Mouse (Mus musculus): ENCODE results near the gene Ccdc115. TPM values are rescaled to one million over a fixed set of nuclear protein-coding genes. Genes with fewer than 3 reads are reported as not detected.

Ccdc115 gene
- polyA plus RNA-seq, 1 experiment, result 15.6 TPM

GRCm38 (mm10) chr1:34468051-34468450 lies 28.6 kb upstream of the Ccdc115 start:
- H3K27me3 ChIP-seq (ENCODE audit: control insufficient read depth, insufficient read depth, low read length, poor library complexity, severe bottlenecking), result no peaks in the 10 kb centered on the region
- no peak overlapping the region for H3K4me3 ChIP-seq (ENCODE audit: low read depth, low read length)
- no peak overlapping the region for H3K9ac ChIP-seq (ENCODE audit: low read depth, poor library complexity, severe bottlenecking)
- peaks cover 8% of the 10 kb centered on the region for H3K4me1 ChIP-seq (ENCODE audit: control insufficient read depth, insufficient read depth, low read length)
- TF ChIP-seq POLR2A (IDR thresholded peaks at IDR 0.05; ENCODE audit: insufficient read depth, low read length) (no peak), CTCF (IDR thresholded peaks at IDR 0.05; ENCODE audit: low read depth, low read length) (no peak), EP300 (IDR thresholded peaks at IDR 0.05; ENCODE audit: insufficient read depth, low read depth, low read length) (no peak)
- no peaks in the 10 kb centered on the region for H3K9me3 ChIP-seq (replicated peaks; ENCODE audit: control insufficient read depth, insufficient read depth, low read length, poor library complexity, severe bottlenecking)
- H3K27ac ChIP-seq (ENCODE audit: insufficient read depth, low read length), result no peak overlapping the region
- H3K36me3 ChIP-seq (ENCODE audit: control insufficient read depth, insufficient read depth, low read length, poor library complexity, severe bottlenecking), result no peaks in the 10 kb centered on the region

GRCm38 (mm10) chr1:34465445-34465844 lies 26.0 kb upstream of the Ccdc115 start:
- Histone ChIP-seq H3K36me3 (ENCODE audit: control insufficient read depth, insufficient read depth, low read length, poor library complexity, severe bottlenecking) (no peaks in the 10 kb centered on the region), H3K9me3 (replicated peaks; ENCODE audit: control insufficient read depth, insufficient read depth, low read length, poor library complexity, severe bottlenecking) (no peaks in the 10 kb centered on the region), H3K27ac (ENCODE audit: insufficient read depth, low read length) (no peak overlapping the region), H3K4me3 (ENCODE audit: low read depth, low read length) (no peak overlapping the region), H3K27me3 (ENCODE audit: control insufficient read depth, insufficient read depth, low read length, poor library complexity, severe bottlenecking) (no peaks in the 10 kb centered on the region), H3K9ac (ENCODE audit: low read depth, poor library complexity, severe bottlenecking) (no peak overlapping the region), H3K4me1 (ENCODE audit: control insufficient read depth, insufficient read depth, low read length) (peaks cover 7% of the 10 kb centered on the region)
- TF ChIP-seq POLR2A (IDR thresholded peaks at IDR 0.05; ENCODE audit: insufficient read depth, low read length) (no peak), CTCF (IDR thresholded peaks at IDR 0.05; ENCODE audit: low read depth, low read length) (no peak), EP300 (IDR thresholded peaks at IDR 0.05; ENCODE audit: insufficient read depth, low read depth, low read length) (no peak)

DNA sequence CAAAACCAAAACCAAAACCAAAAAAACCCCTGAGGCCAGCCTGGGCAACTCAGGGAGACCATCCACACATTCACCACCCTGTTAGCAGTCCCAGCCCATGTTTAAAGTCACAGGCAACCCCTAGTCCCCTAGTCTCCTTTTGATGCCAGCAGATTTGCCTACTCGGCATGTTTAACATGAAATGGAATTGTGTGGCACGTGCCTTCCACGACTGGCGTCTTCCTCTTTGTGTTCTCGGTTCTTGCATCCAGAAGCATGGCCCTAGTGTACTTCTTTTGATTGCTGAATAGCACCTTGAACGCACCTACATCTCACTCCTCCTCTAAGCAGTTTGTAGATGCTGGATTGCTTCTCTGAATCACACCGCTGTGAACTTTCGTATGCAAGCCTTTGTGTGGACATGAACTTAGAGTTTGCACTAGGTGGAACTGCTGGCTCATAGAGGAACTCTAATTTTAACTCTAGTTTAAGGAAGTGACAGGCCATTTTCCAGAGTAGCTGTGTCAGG lies 24.9 kb upstream of the Ccdc115 start:
- Histone ChIP-seq H3K9ac (ENCODE audit: low read depth, poor library complexity, severe bottlenecking) (no peak overlapping the region), H3K27ac (ENCODE audit: insufficient read depth, low read length) (no peak overlapping the region), H3K27me3 (ENCODE audit: control insufficient read depth, insufficient read depth, low read length, poor library complexity, severe bottlenecking) (no peaks in the 10 kb centered on the region), H3K4me1 (ENCODE audit: control insufficient read depth, insufficient read depth, low read length) (peaks cover 4% of the 10 kb centered on the region), H3K4me3 (ENCODE audit: low read depth, low read length) (no peak overlapping the region), H3K36me3 (ENCODE audit: control insufficient read depth, insufficient read depth, low read length, poor library complexity, severe bottlenecking) (no peaks in the 10 kb centered on the region), H3K9me3 (replicated peaks; ENCODE audit: control insufficient read depth, insufficient read depth, low read length, poor library complexity, severe bottlenecking) (no peaks in the 10 kb centered on the region)
- TF ChIP-seq CTCF (IDR thresholded peaks at IDR 0.05; ENCODE audit: low read depth, low read length) (no peak), EP300 (IDR thresholded peaks at IDR 0.05; ENCODE audit: insufficient read depth, low read depth, low read length) (no peak), POLR2A (IDR thresholded peaks at IDR 0.05; ENCODE audit: insufficient read depth, low read length) (no peak)

- TF ChIP-seq EP300 (IDR thresholded peaks at IDR 0.05; ENCODE audit: insufficient read depth, low read depth, low read length), result no peak
- peak; percentile 83 for TF ChIP-seq CTCF (IDR thresholded peaks at IDR 0.05; ENCODE audit: low read depth, low read length)
- no peaks in the 10 kb centered on the region for H3K4me1 ChIP-seq (ENCODE audit: control insufficient read depth, insufficient read depth, low read length)
- no peaks in the 10 kb centered on the region for H3K36me3 ChIP-seq (ENCODE audit: control insufficient read depth, insufficient read depth, low read length, poor library complexity, severe bottlenecking)
- no peak overlapping the region for H3K27ac ChIP-seq (ENCODE audit: insufficient read depth, low read length)
- no peaks in the 10 kb centered on the region for H3K27me3 ChIP-seq (ENCODE audit: control insufficient read depth, insufficient read depth, low read length, poor library complexity, severe bottlenecking)
- H3K4me3 ChIP-seq (ENCODE audit: low read depth, low read length), result no peak overlapping the region
- no peaks in the 10 kb centered on the region for H3K9me3 ChIP-seq (replicated peaks; ENCODE audit: control insufficient read depth, insufficient read depth, low read length, poor library complexity, severe bottlenecking)
- no peak overlapping the region for H3K9ac ChIP-seq (ENCODE audit: low read depth, poor library complexity, severe bottlenecking)
Measured at GRCm38 (mm10) chr1:34462766-34463165, 23.3 kb upstream of the Ccdc115 start.

DNA sequence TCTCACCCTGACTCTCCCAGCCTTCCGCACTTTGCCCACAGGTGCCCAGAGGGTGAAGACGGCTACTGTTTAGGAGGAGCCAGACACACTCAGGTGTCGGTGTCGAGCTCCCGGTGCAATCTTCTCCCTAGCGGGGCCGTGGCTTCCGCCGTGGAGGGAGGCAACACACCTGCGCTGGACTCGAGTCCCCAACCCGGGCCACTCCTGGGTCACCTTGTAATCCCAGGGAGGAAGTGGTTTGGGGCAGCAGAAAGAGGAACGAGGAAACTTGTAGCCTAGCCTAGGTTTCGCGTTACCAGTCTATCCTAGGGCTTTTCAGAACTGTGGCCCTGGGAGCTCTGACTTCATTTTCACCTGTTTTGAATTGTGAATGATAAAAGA lies 20.6 kb upstream of the Ccdc115 start:
- H3K9me3 ChIP-seq (replicated peaks; ENCODE audit: control insufficient read depth, insufficient read depth, low read length, poor library complexity, severe bottlenecking), result no peaks in the 10 kb centered on the region
- no peaks in the 10 kb centered on the region for H3K27me3 ChIP-seq (ENCODE audit: control insufficient read depth, insufficient read depth, low read length, poor library complexity, severe bottlenecking)
- TF ChIP-seq POLR2A (IDR thresholded peaks at IDR 0.05; ENCODE audit: insufficient read depth, low read length) (no peak), EP300 (IDR thresholded peaks at IDR 0.05; ENCODE audit: insufficient read depth, low read depth, low read length) (no peak), CTCF (IDR thresholded peaks at IDR 0.05; ENCODE audit: low read depth, low read length) (no peak)
- H3K27ac ChIP-seq (ENCODE audit: insufficient read depth, low read length), result no peak overlapping the region
- H3K4me3 ChIP-seq (ENCODE audit: low read depth, low read length), result peak overlapping the region; percentile 90
- H3K4me1 ChIP-seq (ENCODE audit: control insufficient read depth, insufficient read depth, low read length), result no peaks in the 10 kb centered on the region
- H3K9ac ChIP-seq (ENCODE audit: low read depth, poor library complexity, severe bottlenecking), result peak overlapping the region; percentile 70
- no peaks in the 10 kb centered on the region for H3K36me3 ChIP-seq (ENCODE audit: control insufficient read depth, insufficient read depth, low read length, poor library complexity, severe bottlenecking)

DNA sequence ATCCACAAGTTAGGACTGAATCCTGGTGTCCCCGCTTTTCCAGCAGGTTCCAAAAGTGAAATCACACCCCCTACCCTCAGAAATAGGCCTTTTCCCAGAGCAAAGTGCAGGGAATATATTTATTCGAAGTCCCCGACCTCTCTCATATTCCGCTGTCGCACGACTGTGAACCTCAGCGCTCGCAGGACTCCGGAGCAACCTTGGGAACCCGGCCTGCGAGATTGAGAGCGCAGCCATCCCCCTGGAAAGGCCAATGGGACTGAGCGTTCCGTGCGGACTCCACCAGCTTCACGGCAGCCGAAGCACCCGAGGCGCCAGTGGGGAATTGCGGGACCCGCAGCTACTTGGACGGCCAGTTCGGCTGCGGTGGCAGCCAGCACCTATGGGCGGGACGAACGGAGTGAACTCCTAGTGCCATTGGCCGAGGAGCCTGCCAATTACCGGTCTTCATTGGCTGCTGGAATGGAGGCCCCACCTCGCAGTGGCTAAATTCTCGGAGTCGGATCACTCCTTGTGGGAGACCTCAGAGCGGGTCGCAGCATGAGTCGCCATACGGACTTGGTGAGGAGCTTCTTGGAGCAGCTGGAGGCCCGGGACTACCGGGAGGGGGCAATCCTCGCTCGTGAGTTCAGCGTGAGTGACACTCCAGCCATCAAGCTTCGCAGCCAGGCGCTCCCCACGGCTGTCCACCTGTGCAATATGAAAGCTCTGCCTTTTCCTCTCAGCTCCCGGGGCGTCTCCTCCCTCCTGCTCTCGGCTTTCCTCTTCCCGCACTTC lies 20.0 kb upstream of the Ccdc115 start, which contains the start of gene Ptpn18:
TSS of gene Ptpn18 (plus strand) at position 479 of the 777 bp plus-strand sequence.
- Histone ChIP-seq H3K4me3 (ENCODE audit: low read depth, low read length) (peak within 1 kb of the TSS; percentile 90), H3K27ac (ENCODE audit: insufficient read depth, low read length) (no peak within 1 kb of the TSS), H3K36me3 (ENCODE audit: control insufficient read depth, insufficient read depth, low read length, poor library complexity, severe bottlenecking) (no peaks in the 10 kb centered on the region), H3K27me3 (ENCODE audit: control insufficient read depth, insufficient read depth, low read length, poor library complexity, severe bottlenecking) (no peaks in the 10 kb centered on the region), H3K9me3 (replicated peaks; ENCODE audit: control insufficient read depth, insufficient read depth, low read length, poor library complexity, severe bottlenecking) (no peaks in the 10 kb centered on the region), H3K4me1 (ENCODE audit: control insufficient read depth, insufficient read depth, low read length) (no peaks in the 10 kb centered on the region), H3K9ac (ENCODE audit: low read depth, poor library complexity, severe bottlenecking) (peak within 1 kb of the TSS; percentile 70)
- no peak for TF ChIP-seq CTCF (IDR thresholded peaks at IDR 0.05; ENCODE audit: low read depth, low read length)
- no peak for TF ChIP-seq POLR2A (IDR thresholded peaks at IDR 0.05; ENCODE audit: insufficient read depth, low read length)
- TF ChIP-seq EP300 (IDR thresholded peaks at IDR 0.05; ENCODE audit: insufficient read depth, low read depth, low read length), result no peak

All from ES-Bruce4 (cell line).